Mouse (Mus musculus) thymus, adult 2 months (tissue): ENCODE data around the gene Dbf4. TPM values are rescaled to one million over a fixed set of nuclear protein-coding genes. Genes with fewer than 3 reads are reported as not detected.

Source experiments
- DNase-seq: peaks from one replicate; pipeline ENCODE4 v3.0.0; 2021
- H3K27ac ChIP-seq: fragments of 200-500 bp; 2 replicates; pipeline ENCODE4 v1.5.1; 2012; ENCODE audit warnings: low read length, control low read depth; ENCODE audit not compliant: control insufficient read depth, insufficient read depth
- H3K27me3 ChIP-seq: fragments of 200-500 bp; 2 replicates; pipeline ENCODE4 v1.6.1; 2012; ENCODE audit warnings: mild to moderate bottlenecking, low read length, moderate library complexity, mixed read lengths; ENCODE audit not compliant: control insufficient read depth, insufficient read depth
- H3K36me3 ChIP-seq: fragments of 200-500 bp; 2 replicates; pipeline ENCODE4 v1.6.1; 2012; ENCODE audit warnings: mild to moderate bottlenecking, low read length, moderate library complexity; ENCODE audit not compliant: control insufficient read depth, insufficient read depth
- H3K4me1 ChIP-seq: fragments of 200-500 bp; replicated peaks from 2 replicates; pipeline ENCODE4 v1.6.1; 2012; ENCODE audit warnings: low read length; ENCODE audit not compliant: control insufficient read depth, insufficient read depth
- H3K4me3 ChIP-seq: fragments of 200-500 bp; 2 replicates; pipeline ENCODE4 v1.5.1; 2012; ENCODE audit warnings: mild to moderate bottlenecking, low read length, control low read depth, moderate library complexity; ENCODE audit not compliant: control insufficient read depth, insufficient read depth
- CTCF ChIP-seq: fragments of 200-500 bp; IDR thresholded peaks from 2 replicates; pipeline ENCODE4 v1.5.1; 2012; ENCODE audit warnings: mild to moderate bottlenecking, control low read depth, low read length, moderate library complexity, borderline replicate concordance; ENCODE audit not compliant: control insufficient read depth, poor library complexity, insufficient read depth; ENCODE audit errors: extremely low read depth
- POLR2A ChIP-seq: fragments of 200-500 bp; IDR thresholded peaks from 2 replicates; pipeline ENCODE4 v1.6.1; 2012; ENCODE audit warnings: mild to moderate bottlenecking, low read length, control low read depth, moderate library complexity; ENCODE audit not compliant: control insufficient read depth, poor library complexity, insufficient read depth; ENCODE audit errors: extremely low read depth
- WGBS: fragments of 180-500 bp; shearing (Covaris S2); methylation state at CpG from one replicate; pipeline ENCODE4 v1.1.7; 2018; 5-methylcytosine and 5-hydroxymethylcytosine counted together
- polyA plus RNA-seq: library from polyadenylated mRNA; depleted of rRNA; stranded (reverse); fragments of >200 nt; gene quantifications from 2 replicates; pipeline ENCODE4 v1.2.3, GENCODE M21; 2012; rRNA removed

Dbf4 gene
- polyA plus RNA-seq: 19.3 and 28.6 TPM in 2 replicates

DNA sequence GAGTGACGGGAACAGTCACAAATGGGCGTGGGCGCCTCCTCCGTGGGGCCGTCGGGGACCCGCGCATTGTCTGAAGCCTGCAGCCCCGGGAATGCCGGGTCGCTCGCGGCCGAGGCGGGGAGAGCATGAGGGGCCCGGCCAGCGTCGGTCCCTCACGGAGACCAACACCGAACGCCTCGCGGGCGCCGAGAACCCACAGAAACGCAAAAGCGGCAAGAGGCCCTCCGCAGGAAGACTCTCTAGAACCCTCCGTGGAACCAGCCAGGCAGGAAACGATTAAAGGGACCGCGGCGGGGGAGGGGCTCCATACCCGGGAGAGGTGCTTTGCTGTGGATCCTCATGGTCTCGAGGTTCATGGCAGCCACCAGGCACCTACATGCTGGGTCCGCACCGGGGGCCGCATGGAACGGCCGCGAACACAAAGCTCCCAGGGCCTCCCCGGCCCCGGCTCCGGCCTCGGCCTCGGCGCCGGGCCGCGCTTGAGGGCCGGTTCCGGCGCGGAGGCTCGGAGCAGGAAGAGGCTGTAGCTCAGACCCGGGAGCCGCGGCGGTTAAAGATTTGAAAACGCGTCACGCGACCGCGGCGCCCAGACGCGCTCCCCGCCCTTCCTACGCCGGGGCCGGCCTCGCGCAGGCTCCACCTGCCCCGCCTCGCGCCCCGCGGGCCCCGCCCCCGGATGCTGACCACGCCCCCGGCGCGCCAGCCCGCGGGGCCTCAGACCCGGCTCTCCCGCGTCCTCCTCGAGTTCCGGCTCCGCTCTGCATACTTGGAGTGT is at the start of gene Dbf4, which contains the start of gene Slc25a40:
Gene Dbf4 (minus strand): TSS at position 560 of the 775 bp plus-strand sequence.
Gene Slc25a40 (plus strand): TSS at position 694 of the 775 bp plus-strand sequence.
- Histone ChIP-seq H3K27me3 (no peaks in the 10 kb centered on the region), H3K36me3 (peaks cover 7% of the 10 kb centered on the region), H3K4me3 (peak within 1 kb of the TSS; percentile 79), H3K4me1 (peaks cover 7% of the 10 kb centered on the region), H3K27ac (peak within 1 kb of the TSS; percentile 65)
- TF ChIP-seq CTCF: peak; percentile 55; the same call in 1 of the 2 replicates
- peak; percentile 70 for TF ChIP-seq POLR2A
- peak; percentile 94 for DNase-seq
- under 1% methylated on average over 93 of the region's 93 CpGs for WGBS

DNA sequence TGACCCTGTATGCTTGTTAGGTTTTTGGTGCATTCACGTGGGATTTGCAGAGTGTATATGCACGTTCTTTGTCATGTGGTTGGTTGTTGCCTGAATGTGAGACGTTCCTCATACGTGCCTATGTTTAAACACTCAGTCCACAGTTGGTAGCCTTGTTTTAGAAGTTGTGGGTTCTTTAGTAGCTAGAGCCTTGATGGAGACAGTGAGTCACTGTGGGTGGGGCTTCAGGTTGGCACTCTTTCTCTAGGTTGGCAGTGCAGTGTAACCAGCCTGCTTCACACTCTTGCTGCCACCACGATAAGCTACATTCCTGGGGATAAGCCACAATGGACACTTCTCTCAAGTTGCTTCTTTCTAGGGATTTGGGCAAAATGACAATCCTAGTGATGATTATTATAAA is 34.0 kb upstream of the Dbf4 start:
- DNase-seq: no peak
- 71% methylated on average over 5 of the region's 5 CpGs for WGBS
- Histone ChIP-seq H3K4me3 (no peak overlapping the region), H3K27ac (no peak overlapping the region), H3K36me3 (no peaks in the 10 kb centered on the region), H3K27me3 (no peaks in the 10 kb centered on the region), H3K4me1 (peaks cover 6% of the 10 kb centered on the region)
- TF ChIP-seq CTCF: no peak
- no peak for TF ChIP-seq POLR2A

DNA sequence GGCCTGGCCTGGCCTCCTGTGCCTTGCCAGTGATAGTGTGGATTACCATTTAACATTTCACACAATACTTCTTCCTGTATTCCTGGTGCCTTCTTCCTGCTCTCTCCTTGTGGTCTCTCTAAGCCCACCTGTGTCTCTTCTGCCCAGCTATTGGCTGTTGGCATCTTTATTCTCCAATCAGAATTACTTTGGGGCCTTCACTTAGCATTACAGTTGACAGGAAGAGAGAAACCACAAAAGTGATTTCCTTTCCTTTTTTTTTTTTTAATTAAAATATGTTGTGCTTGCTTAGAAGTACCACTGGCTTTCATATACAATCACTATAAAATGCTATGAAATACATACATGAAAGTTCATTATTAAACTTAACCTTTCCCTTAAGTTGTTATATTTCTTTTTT is 33.0 kb upstream of the Dbf4 start:
- Histone ChIP-seq H3K36me3 (no peaks in the 10 kb centered on the region), H3K27ac (peak overlapping the region; percentile 76; the same call in 1 of the 2 replicates), H3K4me1 (peaks cover 6% of the 10 kb centered on the region), H3K4me3 (no peak overlapping the region), H3K27me3 (no peaks in the 10 kb centered on the region)
- TF ChIP-seq POLR2A (no peak), CTCF (no peak)
- peak; percentile 2 for DNase-seq

DNA sequence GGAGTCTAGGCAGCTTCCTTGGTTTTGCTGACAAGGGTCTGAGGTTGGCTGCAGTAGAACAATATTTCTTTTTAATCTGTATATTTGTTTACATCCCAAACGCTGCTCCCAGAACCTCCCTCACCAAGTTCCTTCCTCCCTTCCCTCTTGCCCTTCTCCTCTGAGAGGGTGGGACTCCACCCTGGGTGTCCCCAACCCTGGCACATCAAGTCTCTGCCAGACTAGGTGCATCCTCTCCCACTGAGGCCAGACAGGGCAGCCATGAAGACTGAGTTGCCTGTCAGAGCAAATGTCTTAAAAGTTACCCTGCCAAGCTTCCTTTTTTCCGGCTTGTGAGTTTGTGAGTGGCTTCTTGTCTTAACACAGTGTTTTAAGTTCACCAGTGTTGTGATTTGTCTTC is 16.6 kb upstream of the Dbf4 start:
- DNase-seq: no peak
- Histone ChIP-seq H3K27me3 (no peaks in the 10 kb centered on the region), H3K36me3 (peaks cover 5% of the 10 kb centered on the region; the same call in 1 of the 2 replicates), H3K4me1 (no peaks in the 10 kb centered on the region), H3K27ac (no peak overlapping the region), H3K4me3 (no peak overlapping the region)
- WGBS: 76% methylated on average over 2 of the region's 2 CpGs
- TF ChIP-seq POLR2A: no peak
- no peak for TF ChIP-seq CTCF

DNA sequence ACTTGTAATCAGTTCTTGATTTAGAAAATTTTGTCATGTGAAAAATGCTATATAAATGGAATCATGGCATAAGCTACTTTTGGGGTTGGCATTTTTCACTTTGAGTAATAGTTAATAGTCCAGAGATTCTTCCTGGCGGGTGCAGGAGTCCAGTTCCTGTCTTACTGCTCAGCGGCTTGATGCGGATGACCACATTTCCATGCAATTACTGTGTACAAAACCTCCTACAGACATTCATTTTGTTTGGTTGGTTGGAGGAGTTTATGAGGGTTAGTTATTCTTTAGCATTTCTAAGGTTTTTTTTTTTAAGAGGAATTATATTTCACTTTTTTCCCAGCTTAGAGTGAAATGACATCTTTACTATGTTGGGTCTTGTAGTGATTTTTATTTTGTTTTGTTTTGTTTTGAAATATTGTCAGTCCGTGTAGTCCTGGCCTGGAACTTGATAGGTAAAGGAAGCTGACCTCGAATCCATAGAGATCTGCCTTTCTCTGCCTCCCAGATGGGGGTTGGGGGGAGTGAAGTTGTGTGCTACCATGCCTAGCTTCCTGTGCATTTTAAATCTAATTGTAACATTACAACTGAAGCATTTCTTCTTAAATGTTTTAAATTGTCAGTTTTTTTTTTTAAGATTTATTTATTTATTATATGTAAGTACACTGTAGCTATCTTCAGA is 15.1 kb upstream of the Dbf4 start:
- TF ChIP-seq POLR2A: no peak
- no peak for TF ChIP-seq CTCF
- H3K27me3 ChIP-seq: no peaks in the 10 kb centered on the region
- no peaks in the 10 kb centered on the region for H3K4me1 ChIP-seq
- no peak for DNase-seq
- peaks cover 5% of the 10 kb centered on the region; the same call in 1 of the 2 replicates for H3K36me3 ChIP-seq
- no peak overlapping the region for H3K27ac ChIP-seq
- H3K4me3 ChIP-seq: no peak overlapping the region
- 96% methylated on average over 5 of the region's 5 CpGs for WGBS

DNA sequence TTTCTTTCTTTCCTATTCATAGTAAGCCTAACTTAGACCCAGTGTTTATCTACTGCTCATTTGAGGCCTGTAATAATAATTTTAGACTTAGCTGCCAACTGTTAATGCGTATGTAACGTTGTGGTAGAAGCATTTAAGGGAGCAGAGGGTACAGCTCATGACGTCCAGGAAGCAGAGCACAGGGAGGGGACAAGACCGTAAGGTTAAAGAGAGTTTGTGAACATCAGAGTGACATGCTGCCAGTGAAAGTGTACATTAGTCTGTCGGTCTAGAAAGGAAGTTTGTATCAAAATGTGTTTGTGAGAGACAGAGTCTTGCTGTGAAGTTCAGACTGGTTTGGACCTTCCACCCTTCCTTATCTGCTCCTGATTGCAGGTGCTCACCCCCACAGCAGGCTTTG is 3.4 kb upstream of the Dbf4 start:
- Histone ChIP-seq H3K4me1 (peaks cover 5% of the 10 kb centered on the region), H3K36me3 (no peaks in the 10 kb centered on the region), H3K27ac (0 out of 2 replicates have a peak overlapping the region, but pooled peaks have one; percentile 30), H3K4me3 (no peak overlapping the region), H3K27me3 (no peaks in the 10 kb centered on the region)
- DNase-seq: no peak
- TF ChIP-seq POLR2A (no peak), CTCF (no peak)
- WGBS: 70% methylated on average over 5 of the region's 5 CpGs
